Mouse (Mus musculus) inflammation-experienced regulatory T-cells, adult 6 months (primary cell): Measurements from ENCODE around the gene Ncoa5. TPM values are rescaled to one million over a fixed set of nuclear protein-coding genes. Genes with fewer than 3 reads are reported as not detected.

Experiments
- ATAC-seq: one replicate; pipeline ENCODE4 v1.8.0; 2017
- polyA plus RNA-seq, 3 experiments: library from polyadenylated mRNA; unstranded; fragments of 100-300 nt; shearing (Covaris generic); gene quantifications; one replicate each; pipeline ENCODE4 v1.2.1; 2017

Ncoa5 gene
- polyA plus RNA-seq, 3 experiments from 2014 or later, result 15.3 to 40.6 (median 24.8) TPM

DNA sequence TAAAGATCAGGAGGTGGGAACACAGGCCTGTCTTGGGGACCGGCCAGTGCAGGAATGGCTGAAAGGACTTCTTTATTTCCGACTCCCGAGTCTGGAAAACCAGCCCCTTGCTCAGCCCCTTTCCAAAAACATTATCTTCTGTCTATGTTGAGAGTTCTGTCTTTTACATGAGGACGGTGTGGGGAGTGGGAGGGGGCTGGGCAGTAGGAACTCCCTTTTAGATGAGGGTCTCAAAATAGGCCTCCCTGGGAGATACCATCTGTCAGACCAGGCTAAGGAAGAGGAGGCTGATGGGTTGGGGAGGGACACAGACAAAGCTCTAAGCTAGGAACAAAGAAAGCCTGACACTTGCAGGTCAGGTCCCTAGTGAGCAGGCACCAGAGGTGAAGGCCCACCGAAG lies 14.4 kb upstream of the Ncoa5 start:
- ATAC-seq, result no peak

DNA sequence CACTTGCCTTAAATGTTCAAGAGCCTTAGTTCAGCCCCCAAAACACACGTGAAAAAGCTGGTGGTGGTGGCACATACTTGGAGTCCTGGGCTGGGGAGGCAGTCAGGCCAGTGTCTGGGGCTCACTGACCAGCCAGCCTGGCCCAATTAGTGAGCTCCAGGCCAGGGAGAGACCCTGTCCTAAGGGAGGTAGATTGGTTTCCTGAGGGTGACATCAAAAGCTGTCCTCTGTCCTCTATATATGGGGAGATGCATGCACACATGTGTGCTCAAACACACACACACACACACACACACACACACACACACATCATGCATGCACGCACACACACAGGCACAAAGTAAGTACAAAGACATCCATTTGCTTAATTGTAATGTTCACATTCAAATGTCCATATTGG lies 9.1 kb upstream of the Ncoa5 start:
- ATAC-seq, result no peak

DNA sequence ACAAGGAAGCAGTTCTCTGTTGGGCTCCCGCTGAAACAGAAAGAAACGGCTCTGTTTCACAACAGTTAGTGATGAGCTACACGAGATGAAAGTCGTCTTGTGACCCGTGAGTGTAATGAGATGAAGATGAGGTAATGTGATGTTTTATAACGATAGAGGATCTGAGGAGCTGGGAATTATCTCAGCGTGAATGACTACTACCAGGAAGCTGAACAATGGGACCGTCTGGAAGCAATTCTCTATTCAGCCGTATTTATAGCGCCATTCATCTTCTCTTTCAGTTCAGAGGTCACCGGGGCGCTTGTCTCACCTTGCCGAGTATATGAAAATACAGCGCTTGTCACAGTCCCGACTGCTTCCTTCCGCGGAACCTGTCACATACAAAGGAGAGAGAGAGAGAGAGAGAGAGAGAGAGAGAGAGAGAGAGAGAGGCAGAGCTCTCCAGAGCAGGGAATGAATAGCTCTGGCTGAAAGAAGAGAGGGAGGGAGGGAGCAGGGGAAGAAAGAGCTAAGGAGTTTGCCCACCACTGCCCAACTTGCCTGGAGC lies 8.5 kb upstream of the Ncoa5 start:
- ATAC-seq, result no peak

DNA sequence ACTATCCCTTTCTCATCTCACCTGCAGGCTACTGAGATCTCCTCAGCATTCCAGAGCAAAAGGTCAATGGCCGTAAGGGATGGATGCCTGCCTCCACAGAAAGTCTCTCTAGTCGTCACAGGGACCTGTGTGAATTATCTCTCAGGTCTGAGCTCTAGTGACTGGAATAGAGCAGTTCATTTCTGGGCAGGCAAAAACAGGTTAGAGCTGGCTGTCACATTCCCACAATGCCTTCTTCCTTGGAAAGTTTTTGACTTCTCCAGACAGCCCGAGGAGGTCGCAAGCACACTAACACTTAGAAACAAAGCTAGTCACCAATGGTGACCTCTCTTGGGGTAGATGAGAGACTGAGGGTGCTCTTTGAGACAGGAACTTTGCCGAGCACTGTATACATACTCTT lies 7.5 kb upstream of the Ncoa5 start:
- no peak for ATAC-seq

DNA sequence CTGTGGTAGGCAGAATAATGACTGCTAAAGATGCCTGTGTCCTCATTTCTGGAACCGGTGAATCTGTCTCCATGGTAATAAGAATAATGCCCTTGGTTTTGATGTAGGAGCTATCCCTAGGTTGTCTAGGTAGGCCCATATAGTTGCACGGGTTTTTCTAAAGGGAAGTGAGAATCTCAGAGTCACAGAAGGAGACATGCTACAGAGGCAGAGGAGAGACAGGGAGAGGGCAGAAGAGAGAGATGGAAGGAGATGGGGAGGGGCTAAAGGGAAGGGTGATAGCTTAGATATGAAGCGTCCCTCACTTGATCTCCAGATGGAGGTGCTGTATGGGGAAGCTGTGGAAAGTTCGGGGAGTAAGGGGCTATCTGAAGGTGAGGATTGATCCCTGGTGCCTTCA lies 2.7 kb upstream of the Ncoa5 start:
- ATAC-seq, result no peak

DNA sequence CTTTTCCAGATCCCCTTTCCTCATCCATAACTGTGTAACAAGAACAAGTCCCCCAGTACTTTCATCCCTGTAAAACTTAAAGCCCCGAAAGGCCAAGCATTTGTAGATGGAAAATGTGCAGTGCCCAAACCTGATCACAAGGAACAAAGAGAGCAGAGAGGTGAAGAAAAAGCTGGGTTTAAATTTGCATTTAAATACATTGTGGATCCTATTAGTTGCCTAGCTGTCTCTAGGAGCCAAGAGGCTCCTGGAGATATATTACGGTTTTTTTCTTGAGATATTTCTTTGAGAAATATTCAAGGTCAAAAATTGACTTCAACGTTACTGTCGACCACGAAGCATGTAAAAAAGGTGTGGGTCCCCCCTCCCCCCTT lies 378 bp upstream of the Ncoa5 start:
- peak; percentile 33 for ATAC-seq

DNA sequence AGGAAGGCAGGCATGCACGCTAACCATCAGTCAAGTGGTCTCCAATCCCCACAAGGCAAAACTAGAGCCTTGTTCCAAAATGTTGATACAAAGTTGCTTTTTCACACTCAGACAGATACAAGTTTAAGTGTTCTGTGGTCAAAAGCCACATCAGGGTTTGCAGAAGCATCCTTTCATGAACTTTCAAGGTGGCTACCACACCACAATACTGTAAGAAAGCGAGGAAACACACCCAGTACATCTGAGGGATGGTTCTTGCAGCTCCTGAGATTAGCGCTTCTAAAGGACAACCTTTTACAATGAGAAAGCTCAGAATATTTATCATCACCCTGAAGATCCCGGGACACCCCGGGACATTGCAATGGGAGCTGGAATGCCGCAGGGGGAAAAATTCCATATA lies 1.4 kb downstream of the Ncoa5 start:
- no peak for ATAC-seq

DNA sequence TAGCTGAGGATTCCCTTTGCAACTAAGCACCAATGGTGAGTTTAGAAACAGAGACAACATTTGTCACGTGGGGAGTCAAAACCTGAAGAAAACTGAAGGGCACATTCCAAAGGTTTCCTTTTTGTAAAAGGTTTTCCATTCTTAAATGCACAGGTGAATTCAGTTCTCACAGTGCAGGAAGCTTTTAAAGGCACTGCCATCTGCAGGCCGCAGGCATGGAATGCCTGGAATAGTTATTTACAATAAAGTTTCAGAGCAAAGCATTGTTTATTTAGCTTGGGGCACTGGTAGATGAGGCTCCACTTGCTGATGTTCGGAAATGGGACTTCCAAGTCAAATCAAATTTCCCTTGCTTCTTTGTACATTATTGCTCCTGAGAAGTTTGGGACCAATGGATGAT lies 2.1 kb downstream of the Ncoa5 start:
- no peak for ATAC-seq

DNA sequence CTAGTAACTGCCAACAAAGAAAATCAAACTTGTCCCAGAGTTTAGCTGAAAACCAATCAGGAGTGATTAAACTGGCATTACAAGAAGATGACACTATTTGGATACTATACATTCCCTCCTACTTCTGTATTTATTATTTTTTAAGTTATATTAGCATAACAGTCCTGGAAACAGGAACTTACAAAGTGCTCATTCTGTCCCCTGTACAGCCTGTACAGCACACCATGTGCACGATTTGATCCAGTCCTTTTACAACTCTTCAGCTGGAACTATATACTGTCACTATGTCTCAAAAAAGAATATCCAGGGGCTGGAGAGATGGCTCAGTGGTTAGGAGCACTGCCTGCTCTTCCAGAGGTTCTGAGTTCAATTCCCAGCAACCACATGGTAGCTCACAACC lies 7.5 kb downstream of the Ncoa5 start:
- ATAC-seq, result no peak

DNA sequence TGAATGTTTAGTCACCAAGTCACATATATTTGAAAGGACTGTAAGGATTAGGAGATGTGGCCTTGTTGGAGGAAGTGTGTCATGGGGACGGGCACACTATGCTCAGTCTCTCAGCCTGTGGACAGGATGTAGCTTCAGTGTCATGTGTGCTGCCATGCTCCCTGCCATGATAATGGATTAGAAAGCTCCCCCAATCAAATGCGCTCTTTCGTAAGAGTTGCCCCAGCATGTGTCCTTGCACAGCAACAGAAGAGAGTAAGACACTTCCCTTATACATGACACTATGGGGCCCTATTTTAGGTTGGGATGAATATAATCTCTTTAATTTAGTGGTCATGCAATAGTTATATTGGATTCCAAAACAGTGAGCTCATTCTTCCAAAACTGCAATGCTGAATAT lies 14.2 kb downstream of the Ncoa5 start:
- ATAC-seq, result no peak

DNA sequence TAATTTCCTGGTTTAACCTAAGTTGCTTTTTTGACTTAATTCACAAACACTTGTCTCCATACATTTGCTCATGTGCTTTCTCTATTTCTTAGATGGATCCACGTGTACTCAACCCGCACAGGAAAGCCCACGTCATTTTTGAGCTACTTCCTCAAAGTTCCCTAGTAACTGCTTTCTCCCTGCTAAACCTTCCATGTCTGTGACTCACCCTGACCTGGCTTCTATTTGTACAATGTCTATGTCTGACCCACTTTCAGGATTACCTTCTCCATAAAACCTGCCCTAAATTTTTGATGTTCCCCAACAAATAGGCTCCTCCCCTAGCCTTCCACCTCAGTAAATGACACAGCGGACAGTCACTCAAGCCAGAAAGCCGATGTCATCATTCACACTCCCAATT lies 19.7 kb downstream of the Ncoa5 start:
- ATAC-seq, result no peak

DNA sequence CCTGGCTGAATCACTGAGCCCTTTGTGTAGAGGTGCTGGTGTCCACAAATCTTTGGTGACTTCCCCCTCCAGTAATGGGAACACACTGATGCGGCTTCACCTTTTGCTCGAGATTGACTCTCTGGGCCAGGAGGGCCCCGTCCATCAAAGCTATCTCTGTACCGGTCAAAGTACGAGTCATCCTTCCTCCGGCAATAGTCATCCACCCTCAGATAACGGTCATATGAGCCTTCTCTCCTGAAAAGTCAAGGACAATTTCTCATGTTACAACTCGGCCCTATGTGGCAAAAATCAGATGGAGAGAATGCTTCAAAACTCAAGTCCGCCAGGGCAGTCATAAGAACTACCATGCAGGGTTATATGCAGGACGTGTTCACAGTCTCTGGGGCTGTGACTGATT lies 24.3 kb downstream of the Ncoa5 start:
- ATAC-seq, result no peak

DNA sequence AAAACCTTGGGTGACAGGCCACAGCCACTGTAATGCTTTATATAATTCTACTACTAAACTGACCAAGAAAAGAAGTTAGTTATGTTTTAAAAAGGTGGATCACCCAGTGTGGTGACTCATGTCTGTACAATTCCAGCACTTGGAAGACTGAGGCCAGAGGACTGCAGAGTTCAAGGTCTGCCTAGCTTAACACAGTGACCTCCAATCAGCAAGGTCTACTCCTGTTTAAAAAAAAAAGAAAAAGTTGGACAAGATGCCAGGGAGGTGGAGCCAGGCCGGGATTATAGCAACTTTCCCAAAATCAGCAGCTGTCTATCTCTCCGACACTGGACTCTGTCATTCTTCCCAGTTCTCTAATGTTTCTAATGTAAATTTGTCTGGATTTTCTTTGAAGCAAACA lies 25.1 kb downstream of the Ncoa5 start:
- ATAC-seq, result no peak

DNA sequence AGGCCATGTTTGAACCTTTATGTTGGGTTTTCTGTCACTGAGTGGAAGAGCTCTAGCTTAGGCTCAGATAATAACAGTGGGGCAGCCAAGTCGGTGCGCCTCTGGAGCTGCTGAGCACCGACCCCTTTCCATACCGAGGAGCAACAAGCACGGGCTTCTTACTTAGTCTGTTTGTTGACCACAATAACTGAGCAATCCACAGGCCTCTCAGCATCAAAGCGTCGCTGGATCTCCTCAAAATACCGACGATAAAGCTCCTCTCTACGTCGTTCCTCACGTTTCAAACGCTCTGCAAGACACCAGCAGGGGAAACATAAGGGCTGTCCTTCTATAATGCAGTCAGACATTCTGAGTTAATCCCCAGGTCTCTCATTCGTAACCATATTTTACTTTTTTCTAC lies 25.5 kb downstream of the Ncoa5 start:
- no peak for ATAC-seq

DNA sequence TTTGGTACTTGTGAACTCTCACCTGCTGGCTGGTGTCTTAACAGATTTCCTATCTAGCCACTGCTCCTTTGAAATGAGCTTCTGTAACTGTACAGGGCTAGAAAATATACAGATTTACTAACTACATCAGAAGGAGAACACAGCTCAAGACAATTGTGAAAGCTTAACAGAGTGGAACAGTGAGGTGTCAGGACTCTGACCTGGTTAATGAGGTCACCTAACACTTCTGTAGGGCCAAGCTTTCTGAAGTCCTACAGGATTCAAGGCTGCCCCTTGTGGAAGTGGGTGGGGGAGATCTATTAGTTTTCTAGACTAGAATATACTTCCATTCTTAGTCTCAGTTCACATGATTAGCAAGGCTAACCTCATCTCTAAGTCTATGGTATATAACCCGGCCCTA lies 26.7 kb downstream of the Ncoa5 start:
- no peak for ATAC-seq

DNA sequence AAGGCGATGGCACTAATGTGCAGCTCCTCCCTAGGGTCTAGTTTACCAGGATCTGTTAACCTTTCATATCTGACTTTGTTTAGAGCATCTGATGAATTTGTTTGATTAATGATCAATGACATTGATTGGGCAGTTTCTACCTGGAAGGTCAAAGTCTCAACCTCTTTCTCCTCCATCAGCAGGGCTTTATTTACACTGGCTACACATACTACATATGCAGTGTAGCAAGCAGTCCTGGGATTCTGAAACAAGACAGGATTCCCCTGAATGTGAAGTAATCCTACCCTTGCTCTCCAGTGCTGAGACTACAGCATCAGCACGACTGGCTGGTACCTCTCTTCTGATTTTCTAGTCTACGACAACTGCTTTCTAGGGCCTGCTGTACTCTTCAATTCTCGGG lies 27.9 kb downstream of the Ncoa5 start:
- no peak for ATAC-seq

DNA sequence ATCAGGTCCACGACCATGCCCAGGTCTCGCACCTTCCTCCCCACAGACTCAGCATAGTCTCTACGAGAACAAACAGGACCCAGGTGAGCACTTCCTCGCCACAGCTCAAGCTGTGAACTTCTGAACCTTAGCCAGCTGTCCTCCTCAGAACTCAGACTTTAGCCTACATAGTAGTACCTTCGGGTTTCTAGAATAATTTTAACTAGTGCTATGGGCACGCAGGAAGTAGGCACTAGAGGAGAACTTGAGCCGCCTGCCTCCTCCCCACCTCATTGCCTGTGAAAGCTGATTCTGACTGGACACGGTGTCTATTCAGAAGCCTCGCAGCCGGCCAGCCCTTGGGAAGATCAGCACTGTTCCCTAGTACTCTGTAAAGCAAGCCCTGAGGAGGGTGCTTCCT lies 30.4 kb downstream of the Ncoa5 start:
- no peak for ATAC-seq

DNA sequence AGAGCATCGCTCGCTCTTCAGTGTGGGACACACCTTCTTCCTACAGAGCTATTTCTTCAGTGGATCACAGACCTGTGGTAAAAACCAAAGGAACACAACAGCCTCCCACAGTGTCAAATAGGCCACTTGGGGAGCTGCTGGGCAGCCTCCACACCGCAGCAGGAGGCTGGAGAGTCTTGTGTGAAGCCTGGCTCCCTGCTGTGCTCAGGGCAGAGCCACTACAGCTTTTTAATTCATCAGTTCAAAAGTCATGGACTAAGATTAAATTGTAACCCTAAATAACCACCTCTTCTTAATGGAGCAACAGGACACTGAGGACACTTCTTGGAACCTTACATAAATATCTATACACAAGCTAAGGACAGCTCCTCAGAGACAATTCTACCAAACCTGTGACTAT lies 31.6 kb downstream of the Ncoa5 start:
- ATAC-seq, result no peak

DNA sequence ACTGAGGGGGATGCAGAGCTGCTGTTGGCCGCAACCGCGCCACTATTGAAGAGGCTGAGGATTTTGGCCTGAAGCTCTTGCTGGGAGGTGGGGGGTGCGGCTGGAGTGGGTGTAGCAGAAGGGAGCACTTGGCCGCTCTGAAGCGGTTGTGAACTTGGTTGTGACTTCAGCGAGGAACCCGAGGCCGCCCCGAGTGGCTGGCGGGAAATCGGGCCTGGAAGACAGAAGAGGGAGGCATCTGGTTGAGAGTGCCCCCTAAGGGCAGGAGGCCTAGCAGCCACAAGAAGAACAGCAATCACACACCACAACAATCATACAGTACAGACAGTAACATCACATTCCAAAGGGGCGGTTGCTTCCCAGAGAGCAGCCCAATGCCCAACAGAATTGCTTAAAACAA lies 32.7 kb downstream of the Ncoa5 start:
- ATAC-seq, result no peak

DNA sequence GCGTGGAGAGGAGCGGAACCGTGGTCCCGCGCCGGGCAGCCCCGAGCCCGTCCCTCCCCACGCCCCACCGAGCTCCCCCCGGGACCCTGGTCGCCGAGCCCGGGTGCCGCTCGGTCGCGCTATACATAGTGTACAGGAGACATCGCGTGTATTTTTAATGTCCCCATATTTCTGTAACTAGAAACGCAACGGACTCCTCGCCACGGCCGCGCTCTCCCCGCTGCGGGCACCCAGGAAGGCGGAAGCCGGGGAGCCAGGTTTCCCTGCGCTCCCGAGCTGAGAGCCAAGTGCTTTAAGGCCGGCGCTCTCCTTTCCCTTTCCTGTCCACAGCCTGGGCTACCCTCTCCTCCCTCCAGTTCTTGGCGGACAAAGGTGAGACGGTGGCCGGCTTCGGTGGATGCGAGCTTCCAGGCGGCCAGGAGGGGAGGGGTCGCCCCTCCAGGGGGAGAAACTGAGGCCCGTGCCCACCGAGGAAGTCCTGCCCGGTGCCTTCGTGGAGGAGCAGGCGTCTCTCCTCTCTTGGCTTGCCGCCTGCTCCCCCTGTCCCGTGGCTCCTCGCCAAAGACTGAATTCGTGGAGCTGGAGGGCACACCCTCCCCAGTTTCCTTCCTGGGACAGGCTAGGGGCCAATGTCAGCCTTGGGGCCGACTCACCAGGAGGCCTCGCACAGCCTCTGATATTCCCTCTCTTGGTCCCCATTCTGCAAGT lies 36.8 kb downstream of the Ncoa5 start:
- ATAC-seq, result no peak

DNA sequence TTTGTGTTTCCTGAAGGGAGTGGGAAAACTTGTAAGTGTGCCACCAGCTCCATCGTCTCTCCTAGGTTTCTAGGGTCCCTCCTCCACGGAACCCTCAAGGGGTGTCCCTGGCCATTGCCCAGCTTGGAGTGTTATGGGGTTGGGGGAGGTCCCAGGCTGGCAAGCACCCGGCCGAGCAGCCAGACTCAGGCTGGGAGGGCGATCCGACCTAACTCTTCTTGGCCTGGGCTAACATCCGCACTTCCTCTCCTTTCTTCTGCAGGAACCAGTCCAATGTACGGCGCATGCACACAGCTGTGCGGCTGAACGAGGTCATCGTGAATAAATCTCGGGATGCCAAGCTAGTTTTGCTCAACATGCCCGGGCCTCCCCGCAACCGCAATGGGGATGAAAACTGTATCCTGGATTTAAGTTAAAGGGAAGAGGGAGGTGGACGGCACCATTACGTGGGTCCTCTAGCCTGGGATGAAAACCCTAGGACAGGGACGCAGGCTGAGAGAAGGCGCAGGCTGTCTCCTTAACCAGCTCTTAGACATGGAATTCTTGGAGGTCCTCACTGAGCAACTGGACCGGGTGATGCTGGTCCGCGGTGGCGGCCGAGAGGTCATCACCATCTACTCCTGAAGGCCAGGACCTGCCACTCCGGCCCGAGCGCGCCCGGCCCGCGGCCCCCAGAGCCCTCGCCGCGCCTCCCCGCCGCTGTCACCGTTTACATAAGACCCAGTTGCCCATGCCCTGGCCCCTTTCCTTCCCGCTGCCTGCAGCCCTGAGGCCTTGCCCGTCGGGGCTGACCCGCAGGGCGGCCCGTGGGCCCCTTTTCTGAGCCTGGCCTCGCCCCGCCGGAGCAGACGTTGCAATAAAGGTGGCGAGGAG lies 37.6 kb downstream of the Ncoa5 start:
- no peak for ATAC-seq

DNA sequence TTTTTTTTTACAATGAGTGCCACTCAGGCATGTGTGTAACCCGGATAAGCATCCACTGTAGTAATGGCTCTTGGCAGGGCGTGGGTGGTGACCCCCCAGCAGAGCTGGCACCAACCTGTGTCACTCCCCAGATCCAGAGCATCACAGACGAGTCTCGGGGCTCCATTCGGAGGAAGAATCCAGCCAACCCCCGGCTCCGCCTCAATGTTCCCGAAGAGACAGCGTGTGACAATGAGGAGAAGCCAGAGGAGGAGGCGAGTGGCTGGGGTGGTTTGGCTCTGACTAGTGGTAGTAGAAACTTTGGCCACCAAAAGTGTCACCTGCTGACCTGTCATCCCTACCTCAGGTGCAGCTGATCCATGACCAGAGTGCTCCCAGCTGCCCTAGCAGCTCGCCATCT lies 38.7 kb downstream of the Ncoa5 start:
- ATAC-seq, result no peak

DNA sequence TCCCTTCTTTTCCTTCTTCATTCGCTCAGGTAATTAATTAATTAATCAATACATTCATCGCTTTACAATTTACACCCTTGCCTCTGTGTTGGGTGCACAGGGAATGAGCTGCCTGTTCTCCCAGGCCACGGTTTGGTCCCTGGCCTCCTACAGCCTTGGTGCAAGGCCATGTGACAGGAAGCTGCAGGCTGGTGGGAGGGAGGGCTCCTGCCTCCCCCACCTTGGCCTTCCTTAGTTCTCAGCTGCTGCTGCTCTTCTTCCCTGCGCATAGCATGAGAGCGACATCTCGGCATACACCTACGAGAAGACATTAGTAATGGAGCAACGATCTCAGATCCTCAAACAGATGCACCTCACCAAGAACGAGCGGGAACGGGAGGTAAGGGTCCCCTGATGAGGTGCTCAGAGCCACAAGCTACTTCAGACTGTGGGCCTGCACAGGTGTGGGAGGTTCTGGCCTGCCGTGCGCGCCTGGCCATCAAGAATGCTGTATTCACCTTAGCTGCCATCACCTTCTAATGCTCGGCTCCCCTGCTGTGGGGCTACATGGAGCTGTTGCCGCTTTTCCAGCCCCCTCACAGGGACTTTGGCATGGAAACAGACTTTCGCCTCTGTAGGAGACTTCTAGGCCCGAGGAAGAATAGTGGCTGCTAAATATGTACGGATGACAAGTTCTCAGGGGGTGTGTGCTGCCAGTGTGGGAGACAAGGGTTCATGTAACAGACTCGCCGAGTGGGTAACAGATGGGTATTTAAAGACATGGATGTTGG lies 39.8 kb downstream of the Ncoa5 start:
- ATAC-seq, result no peak
